Mouse (Mus musculus) MEL (cell line): ENCODE data around the gene Kcnmb4. TPM values are rescaled to one million over a fixed set of nuclear protein-coding genes. Genes with fewer than 3 reads are reported as not detected.

Experiments used
- DNase-seq: peaks from one replicate; pipeline ENCODE4 v3.0.0; 2011; ENCODE audit warnings: low read depth, low spot score
- H3K27ac ChIP-seq: 2 replicates; pipeline ENCODE4 v1.5.1; 2012; ENCODE audit warnings: low read depth, mild to moderate bottlenecking, control low read depth, low read length, moderate library complexity; ENCODE audit not compliant: control insufficient read depth
- H3K27me3 ChIP-seq, 2 experiments: fragments of 150-350 bp in 1 of 2; sonication (generic) in 1 of 2; 2 replicates each; pipeline ENCODE4 v1.6.1; 2012; ENCODE audit warnings: low read length in 2 of 2, mild to moderate bottlenecking in 2 of 2, improper control_type of control experiment in 1 of 2, moderate library complexity in 1 of 2; ENCODE audit not compliant: insufficient read depth in 2 of 2, control insufficient read depth in 1 of 2
- H3K36me3 ChIP-seq, 2 experiments: 2 replicates each; pipeline ENCODE4 v1.6.1; 2012 to 2014; ENCODE audit warnings: low read length in 2 of 2, improper control_type of control experiment in 1 of 2, inconsistent platforms in 1 of 2, mild to moderate bottlenecking in 1 of 2; ENCODE audit not compliant: insufficient read depth in 2 of 2, control insufficient read depth in 1 of 2
- H3K4me1 ChIP-seq, 2 experiments: fragments of 150-350 bp in 1 of 2; sonication (generic) in 1 of 2; 2 replicates each; pipeline ENCODE4 v1.6.1; 2012; ENCODE audit warnings: low read length in 2 of 2, improper control_type of control experiment in 1 of 2, mild to moderate bottlenecking in 1 of 2; ENCODE audit not compliant: insufficient read depth in 2 of 2, control insufficient read depth in 1 of 2
- H3K4me3 ChIP-seq, 2 experiments: fragments of 150-350 bp in 1 of 2; sonication (generic) in 1 of 2; 2 replicates each; pipeline ENCODE4 v1.5.1; 2012; ENCODE audit warnings: low read depth in 2 of 2, low read length in 2 of 2, mild to moderate bottlenecking in 2 of 2, moderate library complexity in 2 of 2, control low read depth in 1 of 2, improper control_type of control experiment in 1 of 2; ENCODE audit not compliant: control insufficient read depth in 1 of 2, insufficient read depth in 1 of 2
- H3K79me2 ChIP-seq: 2 replicates; pipeline ENCODE4 v1.6.1; 2012; ENCODE audit warnings: mild to moderate bottlenecking, low read length, moderate library complexity; ENCODE audit not compliant: control insufficient read depth, poor library complexity, insufficient read depth
- H3K9ac ChIP-seq: 2 replicates; pipeline ENCODE4 v1.6.1; 2012; ENCODE audit warnings: low read depth, mild to moderate bottlenecking, control low read depth, low read length, moderate library complexity; ENCODE audit not compliant: control insufficient read depth, poor library complexity, severe bottlenecking
- H3K9me3 ChIP-seq: fragments of 150-350 bp; sonication (generic); replicated peaks from 2 replicates; pipeline ENCODE4 v1.6.1; 2012; ENCODE audit warnings: mild to moderate bottlenecking, low read length, improper control_type of control experiment, moderate library complexity; ENCODE audit not compliant: insufficient read depth
- CHD1 ChIP-seq: IDR thresholded peaks from 2 replicates; pipeline ENCODE4 v1.6.1; 2012; ENCODE audit warnings: low read depth, mild to moderate bottlenecking, inconsistent platforms, low read length, improper control_type of control experiment
- ETS1 ChIP-seq: IDR thresholded peaks from 2 replicates; pipeline ENCODE4 v1.6.1; 2012; ENCODE audit warnings: low read depth, mild to moderate bottlenecking, inconsistent platforms, low read length, improper control_type of control experiment, moderate library complexity
- GABPA ChIP-seq: IDR thresholded peaks from 2 replicates; pipeline ENCODE4 v1.6.1; 2012; ENCODE audit warnings: low read depth, mild to moderate bottlenecking, inconsistent platforms, low read length, improper control_type of control experiment, moderate library complexity
- HCFC1 ChIP-seq: IDR thresholded peaks from 2 replicates; pipeline ENCODE4 v1.6.1; 2012; ENCODE audit warnings: low read depth, mild to moderate bottlenecking, inconsistent platforms, low read length, improper control_type of control experiment, moderate library complexity
- MAFK ChIP-seq: IDR thresholded peaks from 2 replicates; pipeline ENCODE4 v1.6.1; 2011; ENCODE audit warnings: low read depth, mild to moderate bottlenecking, low read length, improper control_type of control experiment, borderline replicate concordance
- MAZ ChIP-seq: IDR thresholded peaks from 2 replicates; pipeline ENCODE4 v1.6.1; 2012; ENCODE audit warnings: low read depth, mild to moderate bottlenecking, inconsistent platforms, low read length, improper control_type of control experiment
- MEF2A ChIP-seq: IDR thresholded peaks from 2 replicates; pipeline ENCODE4 v1.6.1; 2014; ENCODE audit warnings: low read depth, mild to moderate bottlenecking, inconsistent platforms, low read length, improper control_type of control experiment; ENCODE audit not compliant: poor library complexity, insufficient replicate concordance, severe bottlenecking; ENCODE audit errors: extremely low read depth
- MXI1 ChIP-seq: IDR thresholded peaks from 2 replicates; pipeline ENCODE4 v1.6.1; 2011; ENCODE audit warnings: mild to moderate bottlenecking, low read depth, low read length, improper control_type of control experiment
- MYB ChIP-seq: IDR thresholded peaks from 2 replicates; pipeline ENCODE4 v1.6.1; 2011; ENCODE audit warnings: mild to moderate bottlenecking, low read depth, low read length, improper control_type of control experiment
- POLR2AphosphoS2 ChIP-seq: IDR thresholded peaks from 2 replicates; pipeline ENCODE4 v1.6.1; 2011; ENCODE audit warnings: low read length, improper control_type of control experiment
- TAL1 ChIP-seq: IDR thresholded peaks from 2 replicates; pipeline ENCODE4 v1.6.1; 2012; ENCODE audit warnings: mild to moderate bottlenecking, inconsistent platforms, low read length, moderate library complexity, mixed read lengths
- USF2 ChIP-seq, 2 experiments: IDR thresholded peaks; 2 replicates each; pipeline ENCODE4 v1.6.1; 2011 to 2012; ENCODE audit warnings: improper control_type of control experiment in 2 of 2, low read length in 2 of 2, borderline replicate concordance in 1 of 2, inconsistent platforms in 1 of 2, low read depth in 1 of 2, mild to moderate bottlenecking in 1 of 2; ENCODE audit not compliant: insufficient read depth in 1 of 2
- ZC3H11A ChIP-seq: IDR thresholded peaks from 2 replicates; pipeline ENCODE4 v1.6.1; 2012; ENCODE audit warnings: low read depth, mild to moderate bottlenecking, inconsistent platforms, low read length, improper control_type of control experiment
- ZKSCAN1 ChIP-seq: IDR thresholded peaks from 2 replicates; pipeline ENCODE4 v1.6.1; 2012; ENCODE audit warnings: low read depth, mild to moderate bottlenecking, inconsistent platforms, low read length, improper control_type of control experiment, moderate library complexity
- ZMIZ1 ChIP-seq: IDR thresholded peaks from 2 replicates; pipeline ENCODE4 v1.6.1; 2012; ENCODE audit warnings: low read depth, mild to moderate bottlenecking, inconsistent platforms, low read length, improper control_type of control experiment, moderate library complexity
- ZNF384 ChIP-seq: IDR thresholded peaks from 2 replicates; pipeline ENCODE4 v1.6.1; 2012; ENCODE audit warnings: low read depth, mild to moderate bottlenecking, inconsistent platforms, low read length, improper control_type of control experiment
- polyA plus RNA-seq, 2 experiments: library from polyadenylated mRNA; stranded (reverse) in 1 of 2; unstranded in 1 of 2; fragments of >175 nt in 1 of 2; fragments of >200 nt in 1 of 2; gene quantifications; 2 replicates each; pipeline versions ENCODE4 v1.2.1 to v1.2.4; 2012; ENCODE audit warnings: low replicate concordance in 2 of 2, low read depth in 1 of 2; ENCODE audit not compliant: insufficient read length in 2 of 2, insufficient read depth in 1 of 2, missing spikeins in 1 of 2
- total RNA-seq: library from RNA; depleted of rRNA; stranded (reverse); fragments of 300-350 nt; gene quantifications from 2 replicates; pipeline ENCODE4 v1.2.3, GENCODE M21; 2012

Gene Kcnmb4
- total and polyA plus RNA-seq, 3 experiments, result not detected

- no peak overlapping the region for H3K9ac ChIP-seq
- DNase-seq, result no peak
- no peak overlapping the region for H3K4me3 ChIP-seq
- H3K9me3 ChIP-seq, result no peaks in the 10 kb centered on the region
- TF ChIP-seq ZKSCAN1 (no peak), MYB (no peak), TAL1 (no peak), ZC3H11A (no peak), ZMIZ1 (no peak), MXI1 (no peak), GABPA (no peak), CHD1 (no peak), USF2 (IDR thresholded peaks at IDR 0.05; ENCODE audit: borderline replicate concordance in 1 of 2, insufficient read depth in 1 of 2, low read depth in 1 of 2, low read length in 2 of 2) (no peak), MAZ (no peak), HCFC1 (no peak)
- peaks cover 0 to 2% of the 10 kb centered on the region in 2 experiments; a peak in 1 of 4 replicates for H3K27me3 ChIP-seq
- no peaks in the 10 kb centered on the region for H3K36me3 ChIP-seq
- no peaks in the 10 kb centered on the region for H3K4me1 ChIP-seq
- H3K79me2 ChIP-seq, result no peaks in the 10 kb centered on the region
- no peak overlapping the region for H3K27ac ChIP-seq
Measured at GRCm38 (mm10) chr10:116402742-116403425, 70.8 kb downstream of the Kcnmb4 start.

- DNase-seq, result no peak
- H3K9ac ChIP-seq, result no peak overlapping the region
- peaks cover 4 to 8% of the 10 kb centered on the region in 2 experiments; a peak in 3 of 4 replicates for H3K4me1 ChIP-seq
- no peaks in the 10 kb centered on the region for H3K79me2 ChIP-seq
- H3K4me3 ChIP-seq, result no peak overlapping the region
- H3K9me3 ChIP-seq, result no peaks in the 10 kb centered on the region
- TF ChIP-seq ZNF384 (no peak), ETS1 (no peak), MEF2A (no peak), POLR2AphosphoS2 (no peak), MAFK (no peak)
- no peaks in the 10 kb centered on the region for H3K27me3 ChIP-seq
- H3K27ac ChIP-seq, result no peak overlapping the region
- peaks cover 0 to 9% of the 10 kb centered on the region in 2 experiments; a peak in 2 of 4 replicates for H3K36me3 ChIP-seq
Measured at GRCm38 (mm10) chr10:116397973-116398372, 75.7 kb downstream of the Kcnmb4 start.
